Mouse (Mus musculus) left cerebral cortex, adult 9 months (tissue): ENCODE results near the gene 1700123L14Rik.
A peak's percentile ranks its signal among the peaks of the same experiment; 100 is the strongest.
"Not testable (repeated sequence)": the region's sequence is repeated elsewhere in the genome, so short reads cannot be mapped to it uniquely, and the experiment has no call there.

Experiments
- DNase-seq, 2 experiments: peaks; one replicate each; pipeline ENCODE4 v3.0.0; 2022; ENCODE audit warnings: low spot score in 2 of 2

The 1700123L14Rik gene

GRCm38 (mm10) chr6:96165818-96166379 lies at the start of gene 1700123L14Rik:
TSS of gene 1700123L14Rik (minus strand) at chr6:96166243.
- no peak for DNase-seq

GRCm38 (mm10) chr6:96205395-96205794 lies 39.4 kb upstream of the 1700123L14Rik start:
- no peak for DNase-seq

DNA sequence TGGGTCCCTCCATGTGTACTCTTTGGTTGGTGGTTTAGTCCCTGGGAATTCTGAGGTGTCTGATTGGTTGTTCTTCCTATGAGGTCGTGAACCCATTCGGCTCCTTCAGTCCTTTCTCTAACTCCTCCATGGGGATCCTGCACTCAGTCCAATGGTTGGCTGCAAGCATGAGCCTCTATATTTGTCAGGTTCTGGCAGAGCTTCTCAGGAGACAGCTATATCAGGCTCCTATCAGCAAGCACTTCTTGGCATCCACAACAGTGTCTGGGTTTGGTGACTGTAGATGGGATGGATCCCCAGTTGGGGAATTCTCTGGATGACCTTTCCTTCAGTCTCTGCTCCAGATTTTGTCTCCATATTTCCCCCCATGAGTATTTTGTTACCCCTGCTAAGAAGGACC lies 32.9 kb upstream of the 1700123L14Rik start:
- not testable (repeated sequence) for DNase-seq

DNA sequence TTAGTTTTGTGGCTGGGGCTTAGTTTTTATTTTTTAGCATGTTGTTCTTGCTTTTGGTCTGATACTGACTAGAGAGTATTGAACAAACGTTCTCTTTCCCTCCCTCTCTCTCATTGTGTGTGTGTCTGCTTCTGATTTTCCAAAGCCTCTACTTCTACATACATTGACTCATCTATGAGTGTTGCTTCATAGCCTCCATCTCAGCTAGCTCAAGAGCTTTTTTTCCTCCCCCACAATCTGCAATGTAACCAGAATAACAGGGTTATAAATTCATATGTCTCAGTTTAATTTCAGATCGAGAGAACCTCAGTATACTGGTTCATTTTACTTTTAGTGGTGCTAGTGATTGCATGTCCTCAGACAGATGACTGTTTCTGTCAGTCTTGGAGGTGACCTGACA lies 20.5 kb upstream of the 1700123L14Rik start:
- no peak for DNase-seq

DNA sequence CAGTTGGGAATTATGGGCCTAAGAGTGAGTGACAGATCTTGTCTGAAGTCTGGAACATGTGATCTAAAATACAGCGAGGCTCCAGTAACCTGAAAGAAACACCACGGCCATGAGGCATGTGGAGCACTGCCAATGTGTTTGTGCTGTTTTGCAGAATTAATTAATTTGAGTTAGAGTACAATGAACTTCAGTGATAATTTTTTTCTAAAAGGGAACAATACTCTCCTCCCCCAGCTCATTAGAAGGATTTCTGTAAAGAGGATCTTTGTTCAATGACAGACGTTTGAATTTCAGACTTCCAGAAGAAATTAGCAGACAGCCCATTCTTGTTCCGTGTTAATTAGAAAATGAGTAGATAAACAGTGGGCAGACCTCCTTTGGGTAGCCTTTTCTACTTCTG lies 17.3 kb upstream of the 1700123L14Rik start:
- no peak for DNase-seq

DNA sequence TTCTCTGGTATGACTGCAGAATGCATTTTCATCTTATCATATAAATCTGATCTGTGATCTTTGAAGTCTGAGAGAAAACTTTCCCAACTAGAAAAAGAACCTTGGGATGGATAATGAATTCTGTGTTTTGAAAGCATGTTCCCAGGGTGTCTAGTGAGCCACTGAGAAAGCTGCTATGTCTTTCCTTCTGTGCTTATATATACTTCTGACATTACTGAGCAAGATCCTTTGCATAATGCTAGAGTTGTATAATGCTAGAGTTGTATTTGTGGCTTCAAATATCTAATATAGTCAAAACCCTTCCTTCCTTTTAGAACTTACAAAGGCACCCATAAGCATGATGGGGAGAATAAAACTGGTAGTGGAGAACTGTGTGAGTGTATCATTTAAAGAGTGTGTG lies 12.5 kb upstream of the 1700123L14Rik start:
- DNase-seq = no peak

DNA sequence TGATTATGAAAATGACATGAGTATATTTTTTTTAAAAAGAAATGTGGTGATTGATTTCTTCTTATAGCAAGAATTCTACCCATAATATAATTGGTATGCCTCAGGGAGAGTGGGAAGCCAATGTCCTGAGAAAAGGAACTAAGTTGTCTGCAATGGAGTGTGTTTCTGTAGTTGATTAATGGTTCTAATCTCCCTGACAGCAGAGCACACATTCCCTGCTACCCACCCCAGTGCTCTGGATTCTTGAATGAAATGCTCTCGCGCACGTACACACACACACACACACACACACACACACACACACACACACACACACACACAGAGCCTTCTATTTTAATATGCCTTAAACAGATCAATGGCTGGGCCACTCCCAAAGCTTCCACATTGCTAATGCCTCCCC lies 7.6 kb upstream of the 1700123L14Rik start:
- no peak for DNase-seq

- no peak for DNase-seq
These were observed 988 bp upstream of the 1700123L14Rik start for GRCm38 (mm10) chr6:96167031-96167430.

DNA sequence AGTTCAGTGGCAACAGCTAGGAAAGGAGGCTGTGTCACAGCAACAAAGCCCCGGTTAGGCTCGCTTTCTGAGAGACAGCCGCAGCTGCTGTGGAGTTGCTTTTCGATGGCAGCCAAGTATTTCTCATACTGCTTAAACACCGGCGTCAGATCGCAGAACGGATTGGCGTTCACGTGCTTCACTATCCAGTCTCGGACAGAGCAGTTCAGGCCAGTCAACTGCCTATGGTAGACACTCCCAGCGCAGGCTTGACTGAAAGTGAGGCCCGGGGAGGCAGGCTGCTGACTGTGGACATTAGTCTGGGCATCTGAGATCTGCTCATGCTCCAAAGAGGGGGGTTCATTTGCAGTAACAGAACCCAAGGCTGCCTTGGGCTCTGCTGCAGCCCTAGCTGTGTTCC lies 640 bp downstream of the 1700123L14Rik start:
- DNase-seq = no peak

DNA sequence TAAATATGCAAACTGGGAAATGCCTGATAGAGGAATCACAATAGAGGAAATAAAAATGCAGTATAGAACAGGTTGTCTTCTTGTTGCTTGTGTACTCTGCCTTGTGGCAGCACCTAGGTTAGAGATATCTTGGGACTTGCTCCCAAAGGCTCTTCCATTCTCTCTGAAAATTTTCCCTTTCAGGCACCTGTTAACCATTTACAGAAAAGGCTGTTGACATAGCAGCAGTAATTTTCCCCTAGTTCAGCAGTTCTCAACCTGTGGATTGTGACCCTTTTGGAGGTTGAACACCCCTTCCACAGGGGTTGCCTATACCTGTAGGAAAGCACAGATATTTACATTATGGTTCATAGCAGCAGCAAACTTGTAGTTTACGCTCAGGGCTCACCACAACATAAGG lies 22.7 kb downstream of the 1700123L14Rik start:
- no peak for DNase-seq

GRCm38 (mm10) chr6:96116534-96117272 lies 49.3 kb downstream of the 1700123L14Rik start:
- DNase-seq = peak in 1 of 2 experiments; percentile 59

GRCm38 (mm10) chr6:96116148-96116533 lies 49.9 kb downstream of the 1700123L14Rik start:
- DNase-seq = no peak
